Mouse (Mus musculus) kidney, embryonic 14.5 days (tissue): ENCODE measurements around the gene Zfp827. TPM values are rescaled to one million over a fixed set of nuclear protein-coding genes. Genes with fewer than 3 reads are reported as not detected.

Source experiments
- ATAC-seq: fragments of 200-750 bp; cut with Nextera tagmentation; 2 replicates; pipeline ENCODE4 v1.8.0; 2017; ENCODE audit warnings: moderate number of reproducible peaks, mild to moderate bottlenecking, moderate TSS enrichment, moderate library complexity; ENCODE audit not compliant: low FRiP score, low TSS enrichment
- H3K27ac ChIP-seq: fragments of 300-500 bp; sonication (generic); 2 replicates; pipeline ENCODE4 v1.5.1; 2014; ENCODE audit warnings: low read depth, mild to moderate bottlenecking, low read length, moderate library complexity, mixed read lengths
- H3K27me3 ChIP-seq: fragments of 300-500 bp; sonication (generic); 2 replicates; pipeline ENCODE4 v1.6.1; 2014; ENCODE audit warnings: mild to moderate bottlenecking, low read length; ENCODE audit not compliant: control insufficient read depth, insufficient read depth
- H3K36me3 ChIP-seq: fragments of 300-500 bp; sonication (generic); 2 replicates; pipeline ENCODE4 v1.6.1; 2014; ENCODE audit warnings: low read length, mixed read lengths; ENCODE audit not compliant: control insufficient read depth, insufficient read depth
- H3K4me1 ChIP-seq: fragments of 300-500 bp; sonication (generic); 2 replicates; pipeline ENCODE4 v1.6.1; 2014; ENCODE audit warnings: low read length, mixed read lengths; ENCODE audit not compliant: control insufficient read depth, insufficient read depth
- H3K4me2 ChIP-seq: fragments of 300-500 bp; sonication (generic); replicated peaks from 2 replicates; pipeline ENCODE4 v1.6.1; 2014; ENCODE audit warnings: low read depth, mild to moderate bottlenecking, low read length
- H3K4me3 ChIP-seq: fragments of 300-500 bp; sonication (generic); 2 replicates; pipeline ENCODE4 v1.5.1; 2014; ENCODE audit warnings: mild to moderate bottlenecking, low read length
- H3K9ac ChIP-seq: fragments of 300-500 bp; sonication (generic); 2 replicates; pipeline ENCODE4 v1.6.1; 2014; ENCODE audit warnings: low read depth, mild to moderate bottlenecking, low read length, moderate library complexity
- H3K9me3 ChIP-seq: fragments of 300-500 bp; sonication (generic); 2 replicates; pipeline ENCODE4 v1.6.1; 2016; ENCODE audit warnings: low read length; ENCODE audit not compliant: control insufficient read depth
- WGBS: fragments of 180-500 bp; shearing (Covaris S2); extraction: QIAGEN DNeasy Blood & Tissue Kit; methylation state at CpG from one replicate; pipeline ENCODE4 v1.1.7; 2014; 5-methylcytosine and 5-hydroxymethylcytosine counted together
- polyA plus RNA-seq: library from polyadenylated mRNA; unstranded; fragments of >200 nt; fragmentation: Nextera tagmentation; extraction: Ambion mirVana; gene quantifications from 2 replicates; pipeline ENCODE4 v1.2.1, GENCODE M21; 2014

Zfp827 gene
- polyA plus RNA-seq, 1 experiment from 2014 or later: 12.2 TPM

GRCm38 (mm10) chr8:79239996-79240395, 211.8 kb downstream of the Zfp827 start:
- Histone ChIP-seq H3K27me3 (no peaks in the 10 kb centered on the region), H3K4me2 (no peak overlapping the region), H3K9ac (no peak overlapping the region), H3K27ac (no peak overlapping the region), H3K4me3 (no peak overlapping the region), H3K9me3 (no peaks in the 10 kb centered on the region), H3K4me1 (no peaks in the 10 kb centered on the region), H3K36me3 (no peaks in the 10 kb centered on the region)
- ATAC-seq: no peak
- 74% methylated on average over 7 of the region's 7 CpGs for WGBS

Other genes with a start within 250 kb of the Zfp827 start
- 237 and 312 TPM in 2 replicates for gene Lsm6, start 207.3 kb upstream of the Zfp827 start, polyA plus RNA-seq
- gene 1700011L22Rik, start 220.1 kb downstream of the Zfp827 start, polyA plus RNA-seq: not detected in 2 replicates